Mouse (Mus musculus) midbrain, embryonic 12.5 days (tissue): ENCODE measurements around the gene Smyd5. TPM values are rescaled to one million over a fixed set of nuclear protein-coding genes. Genes with fewer than 3 reads are reported as not detected.
"Not testable (repeated sequence)": the region's sequence is repeated elsewhere in the genome, so short reads cannot be mapped to it uniquely, and the experiment has no call there.

Experiments used
- ATAC-seq: fragments of 200-750 bp; cut with Nextera tagmentation; 2 replicates; pipeline ENCODE4 v1.8.0; 2017; ENCODE audit warnings: low read depth, moderate TSS enrichment, moderate library complexity; ENCODE audit not compliant: low FRiP score
- H3K27ac ChIP-seq: fragments of 300-500 bp; sonication (generic); replicated peaks from 2 replicates; pipeline ENCODE4 v1.5.1; 2016; ENCODE audit warnings: mild to moderate bottlenecking
- H3K27me3 ChIP-seq: fragments of 300-500 bp; sonication (generic); 2 replicates; pipeline ENCODE4 v1.6.1; 2016; ENCODE audit warnings: mild to moderate bottlenecking
- H3K36me3 ChIP-seq: fragments of 300-500 bp; sonication (generic); 2 replicates; pipeline ENCODE4 v1.6.1; 2016
- H3K4me1 ChIP-seq: fragments of 300-500 bp; sonication (generic); 2 replicates; pipeline ENCODE4 v1.6.1; 2016
- H3K4me2 ChIP-seq: fragments of 300-500 bp; sonication (generic); replicated peaks from 2 replicates; pipeline ENCODE4 v1.6.1; 2016; ENCODE audit warnings: mild to moderate bottlenecking, moderate library complexity
- H3K4me3 ChIP-seq: fragments of 300-500 bp; sonication (generic); 2 replicates; pipeline ENCODE4 v1.5.1; 2016; ENCODE audit warnings: mild to moderate bottlenecking
- H3K9ac ChIP-seq: fragments of 300-500 bp; sonication (generic); replicated peaks from 2 replicates; pipeline ENCODE4 v1.6.1; 2016; ENCODE audit warnings: mild to moderate bottlenecking, moderate library complexity
- H3K9me3 ChIP-seq: fragments of 300-500 bp; sonication (generic); 2 replicates; pipeline ENCODE4 v1.6.1; 2016; ENCODE audit warnings: mild to moderate bottlenecking
- WGBS: fragments of 180-500 bp; shearing (Covaris S2); methylation state at CpG from one replicate; pipeline ENCODE4 v1.1.7; 2016; 5-methylcytosine and 5-hydroxymethylcytosine counted together
- polyA plus RNA-seq: library from polyadenylated mRNA; unstranded; fragments of >200 nt; fragmentation: Nextera tagmentation; extraction: Ambion mirVana; gene quantifications from 2 replicates; pipeline ENCODE4 v1.2.1, GENCODE M21; 2016

Smyd5 gene
- polyA plus RNA-seq, 1 experiment from 2014 or later = 54.8 TPM

DNA sequence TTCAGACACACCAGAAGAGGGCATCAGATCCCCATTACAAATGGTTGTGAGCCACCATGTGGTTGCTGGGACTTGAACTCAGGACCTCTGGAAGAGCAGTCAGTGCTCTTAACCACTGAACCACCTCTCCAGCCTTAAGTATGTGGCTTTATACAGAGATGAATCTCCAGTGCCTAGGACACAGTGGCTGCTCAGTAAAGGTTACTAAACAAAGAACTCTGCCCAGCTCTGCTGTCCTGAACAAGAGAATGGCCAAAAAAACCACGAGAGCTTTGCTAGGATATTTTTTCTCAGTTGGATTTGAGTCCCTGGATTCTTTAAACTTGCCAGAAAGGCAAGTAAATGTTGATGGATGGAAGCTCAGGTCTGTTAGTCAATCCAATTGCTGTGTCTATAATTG is 18.4 kb downstream of the Smyd5 start:
- peak overlapping the region; percentile 73 for H3K4me3 ChIP-seq
- H3K9me3 ChIP-seq, H3K27ac ChIP-seq, H3K27me3 ChIP-seq, ATAC-seq: not testable (repeated sequence)
- 0 out of 2 replicates have a peak overlapping the region, but pooled peaks have one; percentile 72 for H3K9ac ChIP-seq
- WGBS = 79% methylated on average over 1 of the region's 1 CpGs
- H3K4me1 ChIP-seq = peaks cover 29% of the 10 kb centered on the region
- H3K36me3 ChIP-seq = peaks cover 16% of the 10 kb centered on the region
- peak overlapping the region; percentile 95 for H3K4me2 ChIP-seq

GRCm38 (mm10) chr6:85450697-85451663 is 19.2 kb downstream of the Smyd5 start, which contains the start of gene Cct7:
Cct7 (plus strand) TSS chr6:85451514.
- 3% methylated on average over 94 of the region's 96 CpGs for WGBS
- ATAC-seq = peak; percentile 93
- H3K27me3 ChIP-seq = no peaks in the 10 kb centered on the region
- H3K9me3 ChIP-seq = no peaks in the 10 kb centered on the region
- peaks cover 8% of the 10 kb centered on the region for H3K36me3 ChIP-seq
- H3K9ac ChIP-seq = peak within 1 kb of the TSS; percentile 89
- H3K4me2 ChIP-seq = peak within 1 kb of the TSS; percentile 95
- peaks cover 34% of the 10 kb centered on the region for H3K4me1 ChIP-seq
- peak within 1 kb of the TSS; percentile 73 for H3K4me3 ChIP-seq
- peak within 1 kb of the TSS; percentile 86 for H3K27ac ChIP-seq

DNA sequence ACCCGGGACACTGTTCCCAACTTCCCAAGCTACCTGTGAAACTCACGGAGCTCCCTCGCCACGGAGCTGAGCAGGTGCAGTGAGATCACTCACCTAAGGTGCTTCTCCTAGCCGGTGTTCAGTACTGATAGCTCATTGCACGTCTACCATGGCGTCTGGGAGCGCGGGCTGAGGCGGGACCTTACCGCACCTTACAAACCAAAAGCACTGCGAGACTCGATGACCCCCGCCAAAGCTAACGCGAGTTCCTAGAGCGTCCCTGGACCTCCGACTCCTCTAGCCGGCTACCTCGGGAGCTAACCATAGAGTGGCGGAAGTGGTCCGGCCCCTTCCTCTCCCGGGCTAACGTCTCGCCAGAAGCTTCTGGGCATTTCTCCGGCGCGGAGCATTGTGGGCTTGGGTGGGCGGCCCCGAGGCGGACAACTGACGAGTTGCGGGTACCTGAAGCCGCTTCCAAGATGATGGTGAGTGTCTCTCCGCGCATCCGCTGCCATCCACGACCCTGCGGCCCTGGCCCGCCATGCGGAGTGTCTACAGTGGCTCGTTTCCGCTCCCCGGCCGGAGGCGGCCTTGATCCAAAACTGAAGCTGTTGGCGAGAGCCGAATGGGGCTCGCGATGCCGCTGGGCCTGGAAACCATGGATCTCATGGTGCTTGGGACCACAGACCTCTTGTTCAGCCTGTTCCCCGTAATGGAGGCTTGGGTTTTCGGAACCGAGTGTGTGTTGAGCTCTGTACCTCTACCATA is 20.0 kb downstream of the Smyd5 start, which contains the start of gene Pradc1:
Pradc1 (minus strand) TSS at position 307 of the 747 bp plus-strand sequence.
- WGBS = under 1% methylated on average over 52 of the region's 54 CpGs
- ATAC-seq = peak; percentile 89
- peaks cover 42% of the 10 kb centered on the region for H3K4me1 ChIP-seq
- H3K27me3 ChIP-seq = no peaks in the 10 kb centered on the region
- H3K9ac ChIP-seq = peak within 1 kb of the TSS; percentile 89
- H3K27ac ChIP-seq = peak within 1 kb of the TSS; percentile 86
- peak within 1 kb of the TSS; percentile 73 for H3K4me3 ChIP-seq
- H3K9me3 ChIP-seq = no peaks in the 10 kb centered on the region
- H3K4me2 ChIP-seq = peak within 1 kb of the TSS; percentile 95
- no peaks in the 10 kb centered on the region for H3K36me3 ChIP-seq

DNA sequence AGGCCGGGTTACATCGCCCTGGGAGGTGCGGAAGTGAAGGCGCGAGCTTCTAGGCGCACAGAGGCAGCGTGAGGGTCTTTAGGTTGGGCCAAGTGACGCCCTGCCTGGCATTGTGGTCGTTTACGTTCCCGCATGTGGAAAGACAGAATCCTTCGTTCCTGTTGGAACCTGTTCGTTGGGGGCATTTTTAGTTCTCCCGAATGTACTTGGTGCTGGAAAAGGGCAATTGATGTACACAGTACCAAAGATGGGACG is 20.5 kb downstream of the Smyd5 start:
- H3K27me3 ChIP-seq = no peaks in the 10 kb centered on the region
- H3K36me3 ChIP-seq = no peaks in the 10 kb centered on the region
- peak overlapping the region; percentile 73 for H3K4me3 ChIP-seq
- peak overlapping the region; percentile 86 for H3K27ac ChIP-seq
- WGBS = 0% methylated on average over 15 of the region's 15 CpGs
- H3K9me3 ChIP-seq = no peaks in the 10 kb centered on the region
- no peak for ATAC-seq
- H3K4me1 ChIP-seq = peaks cover 42% of the 10 kb centered on the region
- peak overlapping the region; percentile 89 for H3K9ac ChIP-seq
- H3K4me2 ChIP-seq = peak overlapping the region; percentile 95

GRCm38 (mm10) chr6:85452816-85453215 is 21.0 kb downstream of the Smyd5 start:
- H3K9ac ChIP-seq = peak overlapping the region; percentile 89
- no peaks in the 10 kb centered on the region for H3K27me3 ChIP-seq
- peak overlapping the region; percentile 73 for H3K4me3 ChIP-seq
- no peak for ATAC-seq
- H3K27ac ChIP-seq = 0 out of 2 replicates have a peak overlapping the region, but pooled peaks have one; percentile 86
- H3K36me3 ChIP-seq = no peaks in the 10 kb centered on the region
- H3K4me1 ChIP-seq = peaks cover 42% of the 10 kb centered on the region
- H3K4me2 ChIP-seq = peak overlapping the region; percentile 95
- H3K9me3 ChIP-seq = no peaks in the 10 kb centered on the region
- WGBS = 15% methylated on average over 7 of the region's 7 CpGs

GRCm38 (mm10) chr6:85459621-85460020 is 27.8 kb downstream of the Smyd5 start:
- Histone ChIP-seq H3K4me3 (no peak overlapping the region), H3K9ac (no peak overlapping the region), H3K4me2 (no peak overlapping the region), H3K9me3 (no peaks in the 10 kb centered on the region), H3K27ac (no peak overlapping the region), H3K4me1 (peaks cover 15% of the 10 kb centered on the region), H3K36me3 (peaks cover 56% of the 10 kb centered on the region), H3K27me3 (no peaks in the 10 kb centered on the region)
- no peak for ATAC-seq
- 91% methylated on average over 2 of the region's 2 CpGs for WGBS

DNA sequence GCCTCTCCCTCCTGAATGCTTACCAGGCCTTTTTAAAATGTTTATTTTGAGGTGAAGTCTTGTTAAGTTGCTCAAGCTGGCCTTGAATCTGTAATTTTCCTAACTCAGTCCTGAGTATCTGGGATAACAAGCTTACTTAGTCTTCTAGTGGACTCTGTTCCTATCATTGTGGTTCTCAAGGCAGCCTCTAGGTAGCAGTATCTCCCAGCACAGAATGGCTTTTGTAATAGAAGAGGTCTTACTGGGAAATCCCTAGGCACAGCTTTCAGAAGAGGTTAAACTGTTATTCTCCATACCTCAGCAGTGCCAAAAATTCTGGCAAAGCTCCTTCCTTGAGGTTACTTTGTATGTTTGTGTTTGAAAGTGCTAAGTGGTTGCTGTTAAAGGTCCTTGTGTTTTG is 33.6 kb downstream of the Smyd5 start:
- H3K9me3 ChIP-seq = no peaks in the 10 kb centered on the region
- H3K4me1 ChIP-seq = no peaks in the 10 kb centered on the region
- no peaks in the 10 kb centered on the region for H3K27me3 ChIP-seq
- H3K27ac ChIP-seq = no peak overlapping the region
- no peak overlapping the region for H3K4me2 ChIP-seq
- ATAC-seq = no peak
- no peak overlapping the region for H3K4me3 ChIP-seq
- H3K36me3 ChIP-seq = peaks cover 94% of the 10 kb centered on the region
- no peak overlapping the region for H3K9ac ChIP-seq

GRCm38 (mm10) chr6:85469660-85470430 is 38.1 kb downstream of the Smyd5 start:
- Histone ChIP-seq H3K27me3 (no peaks in the 10 kb centered on the region), H3K36me3 (peaks cover 51% of the 10 kb centered on the region), H3K4me1 (peaks cover 3% of the 10 kb centered on the region; the same call in 1 of the 2 replicates), H3K27ac (no peak overlapping the region), H3K9me3 (no peaks in the 10 kb centered on the region), H3K9ac (no peak overlapping the region), H3K4me3 (no peak overlapping the region), H3K4me2 (no peak overlapping the region)
- ATAC-seq = no peak
- WGBS = 77% methylated on average over 5 of the region's 5 CpGs

DNA sequence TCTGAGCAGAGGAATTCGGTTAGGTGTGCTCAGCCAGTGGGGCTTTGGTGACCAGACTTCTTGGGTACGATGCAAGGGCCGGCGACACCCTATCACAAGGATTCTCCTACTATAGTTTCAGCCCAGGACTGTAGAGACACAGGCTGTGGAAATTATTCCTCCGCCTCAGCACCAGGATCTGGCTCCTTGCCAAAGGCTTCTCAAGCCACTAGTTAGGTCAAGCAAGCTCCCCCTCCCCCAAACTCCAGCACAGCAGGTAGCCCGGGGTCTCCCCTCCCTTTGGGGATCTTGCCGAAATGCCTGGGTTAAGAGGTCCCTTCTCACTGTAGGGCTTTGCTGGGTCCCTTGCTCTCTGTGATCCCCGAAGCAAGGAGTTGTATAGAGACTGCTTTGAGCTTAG is 40.2 kb downstream of the Smyd5 start:
- no peak overlapping the region for H3K27ac ChIP-seq
- no peak overlapping the region for H3K4me3 ChIP-seq
- no peak for ATAC-seq
- H3K36me3 ChIP-seq = peaks cover 30% of the 10 kb centered on the region
- peaks cover 3% of the 10 kb centered on the region; the same call in 1 of the 2 replicates for H3K4me1 ChIP-seq
- no peaks in the 10 kb centered on the region for H3K9me3 ChIP-seq
- no peaks in the 10 kb centered on the region for H3K27me3 ChIP-seq
- H3K9ac ChIP-seq = no peak overlapping the region
- H3K4me2 ChIP-seq = no peak overlapping the region
- WGBS = 66% methylated on average over 8 of the region's 8 CpGs

GRCm38 (mm10) chr6:85472542-85472941 is 40.8 kb downstream of the Smyd5 start:
- H3K4me3 ChIP-seq = no peak overlapping the region
- peaks cover 3% of the 10 kb centered on the region; the same call in 1 of the 2 replicates for H3K4me1 ChIP-seq
- H3K36me3 ChIP-seq = peaks cover 24% of the 10 kb centered on the region
- peaks cover 2% of the 10 kb centered on the region; the same call in 1 of the 2 replicates for H3K27me3 ChIP-seq
- no peaks in the 10 kb centered on the region for H3K9me3 ChIP-seq
- H3K9ac ChIP-seq = no peak overlapping the region
- 50% methylated on average over 5 of the region's 5 CpGs for whole genome bisulfite sequencing
- no peak for ATAC-seq
- H3K27ac ChIP-seq = no peak overlapping the region
- H3K4me2 ChIP-seq = no peak overlapping the region

GRCm38 (mm10) chr6:85475581-85475980 is 43.8 kb downstream of the Smyd5 start:
- H3K36me3 ChIP-seq = no peaks in the 10 kb centered on the region; the same call in 1 of the 2 replicates
- no peak for ATAC-seq
- WGBS = 92% methylated on average over 3 of the region's 3 CpGs

More at GRCm38 (mm10) chr6:85475581-85475980, 43.8 kb downstream of the Smyd5 start:
- H3K4me1 ChIP-seq = peaks cover 3% of the 10 kb centered on the region; the same call in 1 of the 2 replicates
- H3K9ac ChIP-seq = no peak overlapping the region
- H3K4me3 ChIP-seq = no peak overlapping the region
- no peaks in the 10 kb centered on the region for H3K9me3 ChIP-seq
- no peak overlapping the region for H3K27ac ChIP-seq
- no peak overlapping the region for H3K4me2 ChIP-seq
- H3K27me3 ChIP-seq = peaks cover 9% of the 10 kb centered on the region
